Mouse (Mus musculus) spleen, adult 12 weeks (tissue): ENCODE measurements at regions not wholly inside any gene's neighbourhood (a gene's known extent, or its start where the extent isn't known, plus 50 kb on each side); places are given as distances from the start of the nearest gene placed in this dataset.
"Not testable (repeated sequence)": the region's sequence is repeated elsewhere in the genome, so short reads cannot be mapped to it uniquely, and the experiment has no call there.

Source experiments
- DNase-seq: peaks from one replicate; pipeline ENCODE4 v3.0.0; 2022; ENCODE audit warnings: low spot score

DNA sequence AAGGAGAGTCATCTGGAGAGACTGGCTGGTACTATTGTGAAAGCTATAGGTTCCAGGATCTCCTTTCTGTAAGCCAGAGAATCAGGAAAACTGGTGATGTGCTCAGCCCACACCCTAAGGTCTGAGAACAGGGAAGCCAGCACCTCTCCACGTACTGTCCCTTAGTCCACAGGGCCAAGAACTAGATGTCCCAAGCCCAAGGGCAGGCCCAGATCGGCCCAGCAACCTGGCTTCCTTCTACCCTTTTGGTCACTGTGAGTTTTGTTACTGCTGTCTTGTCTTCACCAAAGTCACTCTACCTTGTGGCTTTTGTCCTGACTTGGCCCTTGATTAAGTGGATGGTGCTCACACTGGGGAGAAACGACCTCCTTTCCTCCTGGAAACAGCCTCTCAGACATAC, 107.8 kb upstream of the Spata13 start:
- no peak for DNase-seq

DNA sequence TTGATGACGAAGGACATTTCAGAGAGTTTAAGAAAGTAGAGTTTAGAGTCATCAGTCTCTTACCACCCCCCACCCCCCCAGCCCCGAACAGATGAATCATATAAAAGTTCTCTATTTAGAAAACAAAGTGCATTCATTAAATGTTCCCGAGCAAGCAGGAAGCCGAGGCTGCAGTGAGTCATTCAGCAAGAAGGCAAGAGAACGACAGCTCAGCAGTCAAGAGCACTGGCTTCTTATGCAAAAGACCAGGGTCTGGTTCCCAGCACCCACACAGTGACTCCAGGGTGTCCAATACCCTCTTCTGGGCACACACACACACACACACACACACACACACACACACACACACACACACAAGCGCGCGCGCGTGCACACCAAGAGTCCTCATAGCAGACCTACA, 107.0 kb upstream of the Spata13 start:
- no peak for DNase-seq

DNA sequence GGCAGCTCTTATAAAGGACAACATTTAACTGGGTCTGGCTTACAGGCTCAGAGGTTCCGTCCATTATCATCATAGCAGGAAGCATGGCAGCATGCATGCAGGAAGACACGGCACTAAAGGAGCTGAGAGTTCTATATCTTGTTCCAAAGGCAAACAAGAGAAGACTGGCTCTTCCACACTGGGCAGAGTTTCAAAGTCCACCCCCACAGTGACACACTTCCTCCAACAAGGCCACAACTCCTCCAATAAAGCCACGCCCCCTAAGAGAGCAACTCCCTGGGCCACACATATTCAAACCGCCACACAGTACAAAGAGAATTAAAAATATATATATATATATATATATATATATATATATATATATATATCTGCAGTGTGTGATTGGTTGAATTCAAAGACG, 105.8 kb upstream of the Spata13 start:
- no peak for DNase-seq

DNA sequence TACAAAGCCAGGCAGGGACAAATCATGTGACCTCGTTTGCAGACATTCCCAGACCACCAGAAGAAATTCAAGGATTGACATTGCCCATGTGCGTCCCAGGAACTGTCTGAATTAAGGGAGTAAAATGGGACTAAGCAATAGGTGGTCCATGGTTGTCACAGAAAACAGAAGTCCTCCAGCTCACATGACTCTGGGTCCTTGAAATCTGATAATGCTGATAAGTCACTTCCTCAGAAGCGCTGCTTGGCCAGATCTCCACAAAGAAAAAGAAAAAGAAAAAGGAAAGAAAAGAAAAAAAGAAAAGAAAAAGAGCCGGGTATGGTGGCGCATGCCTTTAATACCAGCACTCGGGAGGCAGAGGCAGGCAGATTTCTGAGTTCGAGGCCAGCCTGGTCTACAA, 105.3 kb upstream of the Spata13 start:
- no peak for DNase-seq

DNA sequence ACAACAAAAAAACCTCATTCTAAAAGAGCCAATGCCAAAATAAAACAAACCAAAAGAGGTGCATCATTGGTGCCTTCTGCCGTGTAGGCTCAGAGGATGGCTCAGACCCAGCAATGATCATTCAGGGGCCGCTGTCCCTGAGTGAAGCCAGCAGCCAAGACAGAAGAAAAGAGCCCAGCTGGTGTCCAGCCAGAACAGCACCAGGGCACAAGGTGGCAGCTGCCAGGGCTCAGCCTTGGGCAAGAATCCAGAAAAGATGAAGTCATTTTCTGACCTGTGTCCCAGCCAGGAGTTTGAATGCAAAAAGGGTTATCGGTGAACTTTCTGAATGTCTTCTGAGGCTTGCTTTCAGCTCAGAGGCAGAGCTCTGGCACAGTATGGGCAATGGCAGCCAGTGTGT, 104.8 kb upstream of the Spata13 start:
- DNase-seq, result no peak

DNA sequence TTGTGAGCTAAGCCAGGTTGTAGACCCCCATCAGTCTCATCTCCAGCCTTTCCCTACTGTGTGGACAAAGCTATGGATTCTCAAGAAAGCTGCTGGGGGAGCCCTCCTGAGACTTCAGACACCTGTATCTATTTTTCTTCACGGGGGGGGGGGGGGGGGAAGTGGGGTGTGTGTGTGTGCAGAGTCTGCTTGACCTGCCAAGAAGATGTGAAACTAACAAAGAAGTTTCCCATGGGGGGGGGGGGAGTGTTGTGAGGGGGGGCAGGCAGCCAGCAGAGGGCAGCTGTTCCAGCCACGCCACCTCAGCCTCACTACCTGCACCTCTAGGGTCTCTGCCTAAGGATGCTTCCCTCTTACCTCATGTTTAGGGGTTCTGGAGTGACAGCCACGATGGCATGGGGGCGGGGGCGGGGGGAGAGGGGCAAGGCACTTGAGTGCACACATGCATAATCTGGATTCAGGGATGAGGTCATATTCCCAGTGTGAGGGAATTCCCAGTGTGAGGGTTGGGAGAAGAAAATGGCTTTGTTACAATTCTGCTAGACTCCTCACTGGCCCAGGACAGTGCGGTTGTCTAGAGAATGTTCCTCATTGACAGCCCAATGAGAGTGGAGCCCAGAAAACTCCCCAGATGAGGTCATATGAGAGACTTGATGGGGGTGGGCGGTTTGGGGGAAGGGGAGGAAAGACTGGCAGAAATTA, 104.0 kb upstream of the Spata13 start:
- no peak for DNase-seq

DNA sequence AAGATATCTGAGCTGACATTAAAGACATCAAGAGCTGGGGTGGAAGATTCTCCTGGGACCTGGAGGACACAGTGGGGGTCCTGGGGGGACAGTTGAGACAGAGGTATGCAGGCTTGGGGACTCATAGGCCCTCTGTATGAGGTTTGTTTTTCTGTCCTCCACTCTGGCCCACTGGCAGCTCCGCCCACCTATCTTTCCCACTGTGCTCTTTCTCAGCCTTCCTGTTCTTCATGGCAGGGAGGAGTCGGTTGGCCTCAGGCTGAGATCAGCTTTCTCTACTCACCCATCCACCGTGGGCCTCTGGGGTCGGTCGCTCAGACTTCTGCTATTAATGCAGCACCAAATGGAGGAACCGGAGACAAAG, 103.5 kb upstream of the Spata13 start:
- no peak for DNase-seq

DNA sequence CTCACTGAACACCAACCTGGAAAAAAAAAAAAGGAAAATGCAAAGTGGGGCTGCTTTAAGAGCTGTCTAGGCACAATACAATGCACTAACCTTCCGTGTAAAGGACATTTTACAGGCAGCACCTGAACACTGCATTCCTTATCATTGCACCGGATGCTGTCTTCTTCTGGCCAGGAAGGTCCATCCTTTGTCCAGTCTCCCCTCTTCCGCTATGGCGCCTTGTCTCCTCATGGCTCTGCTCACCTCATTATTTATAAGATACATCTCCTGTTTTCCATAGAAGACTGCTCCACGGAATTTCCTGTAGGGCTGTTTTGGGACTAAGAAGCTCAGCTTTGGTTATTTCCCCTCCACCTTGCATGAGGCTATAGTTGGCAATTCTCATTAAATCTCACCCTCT, 102.8 kb upstream of the Spata13 start:
- no peak for DNase-seq

DNA sequence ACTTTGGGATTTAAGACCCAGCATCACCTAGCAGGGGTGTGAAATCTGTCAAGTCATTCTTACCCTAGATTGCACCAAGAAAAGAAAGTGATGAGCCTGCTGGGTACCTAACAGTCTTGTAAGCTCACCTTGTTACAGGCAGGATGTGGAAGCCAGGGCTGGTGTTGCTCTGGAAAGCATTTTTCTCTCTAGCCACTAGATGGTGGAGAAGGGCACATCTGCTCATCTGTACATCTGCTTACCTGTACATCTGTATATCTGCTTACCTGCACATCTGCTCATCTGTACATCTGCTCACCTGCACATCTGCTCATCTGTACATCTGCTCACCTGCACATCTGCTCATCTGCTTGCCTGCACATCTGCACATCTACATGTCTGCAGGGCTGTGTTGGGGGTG, 102.0 kb upstream of the Spata13 start:
- DNase-seq, result no peak

DNA sequence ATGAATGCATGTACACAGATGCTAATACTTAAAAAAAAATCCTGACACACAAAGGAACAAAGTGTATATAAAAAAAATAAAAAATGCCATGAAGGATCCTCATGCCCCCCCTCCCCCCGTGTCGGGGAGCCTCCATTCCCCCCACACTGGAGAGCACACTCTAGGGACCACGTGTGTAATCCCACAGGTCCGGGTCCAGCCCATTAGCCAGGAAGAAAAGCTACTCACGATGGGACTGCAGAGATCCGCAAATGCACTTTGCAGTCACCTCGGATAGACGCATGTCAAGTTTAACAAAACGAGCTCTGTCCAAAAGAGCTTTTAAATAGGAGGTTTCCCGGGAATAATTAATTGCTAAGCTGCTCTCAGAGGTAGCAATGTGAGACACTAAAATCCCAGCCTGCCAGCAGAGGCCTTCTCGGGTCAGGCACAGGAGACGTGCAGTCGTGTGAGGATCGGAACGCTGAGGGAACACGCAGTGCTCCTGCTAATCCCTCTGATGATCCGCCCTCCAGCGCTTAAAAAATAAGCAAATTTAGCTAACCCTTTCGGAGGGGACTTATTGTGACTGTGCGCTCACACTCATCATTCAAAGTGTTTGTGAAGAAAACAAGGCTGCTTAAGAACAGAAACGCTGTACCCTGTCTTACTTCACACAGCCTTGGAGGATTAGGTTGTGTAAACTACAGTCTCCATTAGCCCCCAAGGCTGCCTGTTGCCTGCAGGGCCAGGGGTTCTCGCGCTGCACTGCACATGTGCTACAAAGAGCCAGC, 100.2 kb upstream of the Spata13 start:
- DNase-seq, result no peak

DNA sequence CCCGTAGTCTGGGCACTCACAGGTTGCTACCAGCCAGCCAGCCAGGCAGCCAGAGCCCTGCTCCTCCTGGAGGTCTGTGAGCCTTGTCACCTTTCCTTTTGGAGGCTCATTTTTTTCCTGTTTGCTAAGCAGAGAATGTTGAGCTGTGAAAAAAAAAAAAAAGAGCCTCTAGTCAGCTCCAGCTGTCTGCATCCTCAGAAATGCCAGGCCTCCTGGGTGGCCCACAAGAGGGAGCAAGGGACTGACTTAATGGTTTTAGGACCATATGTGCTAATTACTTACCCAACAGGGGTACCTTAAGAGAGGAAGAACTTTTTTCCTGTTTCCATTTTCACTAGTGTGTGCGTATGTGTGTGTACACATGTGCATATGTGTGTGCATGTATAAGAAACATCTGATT, 94.8 kb upstream of the Spata13 start:
- DNase-seq, result no peak

DNA sequence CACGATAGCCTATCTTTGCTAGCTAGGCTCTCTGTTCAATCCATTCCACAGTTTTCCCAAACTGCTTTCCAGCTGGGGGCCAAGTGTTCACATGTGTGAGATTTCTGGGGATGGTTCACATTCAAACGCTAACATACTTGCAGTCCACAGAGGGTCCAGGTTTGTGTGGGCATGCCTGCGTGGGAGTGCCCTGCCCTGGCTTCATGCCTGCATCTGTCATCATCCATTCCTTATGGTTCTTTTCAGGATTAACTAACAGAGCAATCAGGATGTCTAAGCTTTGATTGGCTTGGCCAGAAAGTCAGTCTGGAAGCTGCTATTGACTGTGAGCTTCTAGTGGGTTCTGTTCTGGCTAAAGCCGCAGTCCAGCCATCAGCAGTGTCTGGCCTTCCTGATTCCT, 93.7 kb upstream of the Spata13 start:
- DNase-seq, result no peak

DNA sequence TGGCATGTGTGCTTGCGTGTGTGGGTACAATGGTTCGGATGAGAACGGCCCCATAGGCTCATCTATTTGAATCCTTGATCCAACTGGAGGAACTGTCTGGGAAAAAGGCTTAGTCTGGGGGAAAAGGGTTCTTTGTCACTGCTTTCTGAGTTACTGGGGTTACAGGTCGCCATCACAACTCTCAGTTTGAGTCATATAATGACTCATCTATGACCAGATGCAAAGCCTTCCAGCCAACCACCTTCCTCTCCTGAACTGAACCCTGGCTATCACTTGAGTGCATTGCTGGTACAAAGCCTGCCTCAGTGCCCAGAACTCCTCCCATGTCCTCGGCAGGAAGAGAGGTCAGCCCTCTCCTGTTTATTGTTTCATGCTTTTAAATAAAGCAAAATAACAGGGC, 92.2 kb upstream of the Spata13 start:
- no peak for DNase-seq

DNA sequence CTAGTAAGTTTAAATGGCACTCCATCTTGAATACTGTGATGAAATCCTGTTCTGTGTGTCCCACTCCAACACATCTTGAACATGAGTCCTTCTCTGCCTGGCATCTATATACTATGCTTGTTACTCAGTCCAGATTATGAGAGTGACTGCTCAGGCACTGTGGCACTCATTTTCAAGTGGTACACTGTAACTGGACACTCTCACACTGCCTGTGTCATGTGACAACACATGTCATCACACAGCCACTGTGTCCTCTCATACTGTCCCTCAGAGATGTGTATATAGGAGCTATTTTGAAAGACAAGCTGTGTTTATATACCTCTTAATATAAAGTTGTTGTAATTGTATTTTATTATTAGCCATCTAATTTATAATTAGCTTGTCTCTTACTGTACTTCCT, 89.0 kb upstream of the Spata13 start:
- DNase-seq, result no peak

DNA sequence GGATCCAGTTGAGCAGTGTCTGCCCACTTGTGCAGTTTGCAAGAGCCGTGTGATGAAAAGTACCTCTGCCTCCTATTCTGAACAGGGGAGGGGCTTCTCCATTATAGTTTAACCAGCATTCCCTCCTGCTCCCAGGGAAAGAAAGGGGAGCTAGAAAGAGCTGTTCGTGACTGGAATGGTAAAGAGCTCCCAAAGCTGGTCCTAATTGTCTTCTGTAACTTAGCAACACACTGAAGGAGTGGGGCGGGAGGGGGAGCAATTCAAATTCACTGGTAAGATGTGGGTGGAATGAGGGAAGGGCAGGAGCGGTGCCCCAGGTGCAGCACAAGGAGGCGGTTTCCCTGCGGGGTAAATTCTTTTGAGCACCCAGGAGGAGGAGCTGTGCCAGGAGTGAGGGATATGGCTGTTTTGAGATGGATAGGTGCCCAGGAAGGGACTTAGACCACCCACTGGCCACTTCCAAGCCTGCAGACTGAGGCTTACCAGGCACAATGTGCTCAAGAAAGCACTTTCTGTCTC, 79.5 kb upstream of the Spata13 start:
- DNase-seq, result no peak

DNA sequence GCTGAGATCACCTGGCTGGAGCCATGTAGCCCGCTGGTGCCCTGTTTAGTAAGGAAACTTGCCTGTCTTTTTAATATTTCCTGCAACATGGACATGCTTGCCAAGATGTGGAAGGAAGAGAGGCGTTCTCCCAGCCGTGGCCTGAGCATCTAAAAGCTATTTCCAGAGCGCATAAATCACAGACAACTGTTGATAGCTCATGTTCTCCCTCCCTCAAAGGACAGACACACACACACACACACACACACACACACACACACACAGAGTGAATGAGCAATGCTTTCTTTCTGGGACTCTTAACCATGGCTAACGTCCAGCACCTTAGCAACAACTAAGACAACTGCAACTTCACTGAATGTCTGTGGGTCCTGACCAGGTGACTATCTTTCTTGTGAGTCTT, 77.3 kb upstream of the Spata13 start:
- DNase-seq, result no peak

DNA sequence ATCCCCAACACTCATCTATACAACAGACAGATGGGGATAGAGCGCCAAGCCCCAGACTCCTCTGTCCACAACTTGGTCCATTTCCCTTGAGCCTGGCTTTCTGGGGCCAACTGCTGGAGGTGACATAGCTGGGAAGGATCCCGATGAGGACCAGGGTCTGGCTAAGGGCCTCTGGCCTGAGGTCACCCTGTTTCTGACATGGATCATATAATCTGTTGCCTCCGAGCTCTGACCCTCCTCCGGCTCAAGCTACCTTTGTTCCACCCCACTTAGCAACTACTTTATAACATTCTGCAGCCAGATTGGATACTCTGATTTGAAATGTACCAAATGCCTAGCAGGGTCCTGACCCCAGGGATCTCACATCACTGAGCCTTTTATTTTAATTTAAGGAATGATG, 76.8 kb upstream of the Spata13 start:
- no peak for DNase-seq

DNA sequence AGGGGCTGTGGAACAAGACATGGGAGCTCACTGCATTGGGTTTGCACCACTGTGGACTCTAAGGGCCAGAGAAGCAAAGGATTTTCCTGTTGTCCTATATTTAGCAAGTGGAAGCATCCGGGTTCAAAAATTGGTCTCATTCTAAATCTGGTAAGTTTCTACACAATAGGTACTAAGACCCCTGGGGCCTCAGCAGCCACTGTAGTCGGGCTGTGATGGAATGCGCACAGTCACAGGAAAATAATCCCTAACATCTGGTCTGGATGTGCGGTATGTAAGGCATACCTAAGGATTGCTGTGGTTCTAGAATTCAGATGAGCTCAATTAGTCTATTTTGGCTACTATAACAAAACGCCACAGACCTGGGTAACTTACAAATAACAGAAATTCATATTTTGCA, 74.4 kb upstream of the Spata13 start:
- DNase-seq, result no peak

DNA sequence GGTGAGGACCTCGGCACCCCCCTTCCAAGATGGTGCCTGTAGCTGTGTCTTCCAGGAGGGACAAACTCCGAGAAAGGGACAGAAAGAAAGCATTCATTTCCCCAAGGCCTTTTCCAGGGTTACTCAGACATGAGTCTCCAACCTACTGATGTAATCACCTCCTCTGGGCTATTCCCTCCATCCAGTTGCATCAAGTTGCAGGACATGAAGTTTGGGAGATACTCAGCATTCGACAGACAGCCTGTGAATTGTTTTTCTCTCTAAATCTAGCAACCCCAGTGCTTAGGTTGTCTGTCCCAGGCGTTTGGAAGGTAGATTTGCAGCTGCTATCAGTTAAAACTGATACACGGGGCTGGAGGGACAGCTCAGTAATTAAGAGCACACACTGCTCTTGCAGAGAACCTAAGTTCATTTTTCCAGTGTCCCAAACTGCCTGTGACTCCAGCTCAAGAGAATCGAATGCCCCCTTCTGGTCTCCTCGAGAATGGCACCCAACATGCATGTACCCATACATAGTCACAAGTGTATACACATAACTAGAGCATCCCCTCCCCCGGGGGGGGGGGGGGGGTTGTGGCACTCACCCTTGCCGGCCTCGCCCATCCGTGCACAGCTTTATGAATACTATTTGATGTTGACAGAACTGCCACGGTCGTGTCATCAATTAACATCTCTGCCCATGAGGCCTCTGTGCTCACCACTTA, 73.8 kb upstream of the Spata13 start:
- no peak for DNase-seq

DNA sequence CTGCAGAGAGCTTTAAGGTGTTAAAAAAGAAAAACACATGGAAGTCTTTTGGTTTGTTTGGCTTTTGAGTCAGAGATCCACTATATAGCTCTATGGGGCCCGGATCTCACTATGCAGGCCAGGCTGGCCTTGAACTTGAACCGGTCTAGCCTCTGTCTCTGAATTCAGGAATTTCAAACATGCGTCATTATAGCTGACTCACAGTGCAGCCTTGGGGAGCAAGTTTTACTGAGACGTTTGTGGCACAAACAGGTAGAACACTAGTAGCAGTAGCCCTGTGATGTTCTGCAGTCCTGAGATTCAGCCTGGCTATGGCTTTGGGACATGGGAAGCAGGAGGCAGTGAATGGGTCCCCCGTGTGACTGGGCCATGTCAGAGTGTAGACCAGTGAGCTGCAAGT, 57.5 kb upstream of the Spata13 start:
- no peak for DNase-seq

DNA sequence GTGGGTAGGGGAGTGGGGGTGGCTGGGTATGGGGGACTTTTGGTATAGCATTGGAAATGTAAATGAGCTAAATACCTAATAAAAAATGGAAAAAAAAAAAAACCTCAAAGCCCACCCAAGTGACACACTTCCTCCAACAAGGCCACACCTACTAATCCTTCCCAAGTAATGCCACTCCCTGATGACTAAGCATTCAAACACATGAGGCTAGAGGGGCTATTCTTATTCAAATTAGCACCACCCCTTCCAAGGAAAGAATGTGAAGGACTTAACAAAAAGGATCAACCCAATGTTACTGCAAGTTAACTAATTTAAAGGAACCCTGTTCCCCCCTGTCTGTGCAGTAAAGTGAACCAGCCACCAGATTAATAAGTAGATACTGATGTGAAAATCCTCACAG, 53.7 kb upstream of the Spata13 start:
- not testable (repeated sequence) for DNase-seq
